Mouse (Mus musculus) heart, embryonic 11.5 days (tissue): ENCODE data around the gene Tbcel. TPM values are rescaled to one million over a fixed set of nuclear protein-coding genes. Genes with fewer than 3 reads are reported as not detected.

ENCODE experiments used
- ATAC-seq: fragments of 200-750 bp; cut with Nextera tagmentation; replicated peaks from 2 replicates; pipeline ENCODE4 v1.8.0; 2017; ENCODE audit warnings: moderate library complexity; ENCODE audit not compliant: insufficient number of reproducible peaks, low FRiP score, low TSS enrichment
- H3K27ac ChIP-seq: fragments of 300-500 bp; sonication (generic); 2 replicates; pipeline ENCODE4 v1.5.1; 2014; ENCODE audit warnings: mild to moderate bottlenecking, low read depth, low read length
- H3K27me3 ChIP-seq: fragments of 300-500 bp; sonication (generic); 2 replicates; pipeline ENCODE4 v1.6.1; 2014; ENCODE audit warnings: mild to moderate bottlenecking, low read length, mixed read lengths; ENCODE audit not compliant: control insufficient read depth, insufficient read depth
- H3K36me3 ChIP-seq: fragments of 300-500 bp; sonication (generic); 2 replicates; pipeline ENCODE4 v1.6.1; 2014; ENCODE audit warnings: mild to moderate bottlenecking, low read length, moderate library complexity, mixed read lengths; ENCODE audit not compliant: control insufficient read depth, insufficient read depth
- H3K4me1 ChIP-seq: fragments of 300-500 bp; sonication (generic); 2 replicates; pipeline ENCODE4 v1.6.1; 2014; ENCODE audit warnings: low read length; ENCODE audit not compliant: control insufficient read depth, insufficient read depth
- H3K4me2 ChIP-seq: fragments of 300-500 bp; sonication (generic); 2 replicates; pipeline ENCODE4 v1.6.1; 2014; ENCODE audit warnings: mild to moderate bottlenecking, moderate library complexity
- H3K4me3 ChIP-seq: fragments of 300-500 bp; sonication (generic); 2 replicates; pipeline ENCODE4 v1.5.1; 2014; ENCODE audit warnings: low read depth, low read length
- H3K9ac ChIP-seq: fragments of 300-500 bp; sonication (generic); 2 replicates; pipeline ENCODE4 v1.6.1; 2014; ENCODE audit warnings: mild to moderate bottlenecking, low read depth, low read length, moderate library complexity
- H3K9me3 ChIP-seq: fragments of 300-500 bp; sonication (generic); replicated peaks from 2 replicates; pipeline ENCODE4 v1.6.1; 2016; ENCODE audit warnings: low read length; ENCODE audit not compliant: control insufficient read depth
- WGBS: fragments of 180-500 bp; shearing (Covaris S2); extraction: QIAGEN DNeasy Blood & Tissue Kit; methylation state at CpG from one replicate; pipeline ENCODE4 v1.1.7; 2014; ENCODE audit not compliant: insufficient replicate concordance; 5-methylcytosine and 5-hydroxymethylcytosine counted together
- polyA plus RNA-seq: library from polyadenylated mRNA; unstranded; fragments of >200 nt; fragmentation: Nextera tagmentation; extraction: Ambion mirVana; gene quantifications from 2 replicates; pipeline ENCODE4 v1.2.1, GENCODE M21; 2014

The Tbcel gene
- polyA plus RNA-seq, 1 experiment from 2014 or later: 4.6 TPM

DNA sequence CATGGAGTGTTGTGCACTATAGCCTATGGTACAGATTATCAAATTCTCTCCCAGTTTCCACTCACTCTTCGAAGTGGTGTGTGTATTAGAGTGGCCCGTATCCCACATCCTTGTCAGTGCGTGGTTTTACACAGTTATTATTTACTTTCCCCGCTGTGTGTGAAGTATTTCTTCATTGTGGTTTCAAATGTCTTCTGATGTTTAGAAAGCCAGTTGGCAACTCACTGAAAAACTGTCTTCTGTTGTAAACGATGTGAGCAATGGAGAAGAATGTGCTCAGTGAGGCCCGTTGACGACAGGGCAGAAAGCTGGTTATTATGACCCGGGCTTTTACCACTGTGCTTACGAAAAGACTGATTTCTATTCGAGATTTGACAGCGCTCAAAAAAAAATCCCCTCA lies 3.0 kb downstream of the Tbcel start:
- no peaks in the 10 kb centered on the region for H3K9me3 ChIP-seq
- no peaks in the 10 kb centered on the region for H3K36me3 ChIP-seq
- H3K27ac ChIP-seq: no peak overlapping the region
- no peak overlapping the region for H3K9ac ChIP-seq
- H3K4me3 ChIP-seq: no peak overlapping the region
- H3K4me1 ChIP-seq: no peaks in the 10 kb centered on the region
- WGBS: 76% methylated on average over 11 of the region's 11 CpGs
- no peak for ATAC-seq
- no peaks in the 10 kb centered on the region for H3K27me3 ChIP-seq
- H3K4me2 ChIP-seq: no peak overlapping the region

DNA sequence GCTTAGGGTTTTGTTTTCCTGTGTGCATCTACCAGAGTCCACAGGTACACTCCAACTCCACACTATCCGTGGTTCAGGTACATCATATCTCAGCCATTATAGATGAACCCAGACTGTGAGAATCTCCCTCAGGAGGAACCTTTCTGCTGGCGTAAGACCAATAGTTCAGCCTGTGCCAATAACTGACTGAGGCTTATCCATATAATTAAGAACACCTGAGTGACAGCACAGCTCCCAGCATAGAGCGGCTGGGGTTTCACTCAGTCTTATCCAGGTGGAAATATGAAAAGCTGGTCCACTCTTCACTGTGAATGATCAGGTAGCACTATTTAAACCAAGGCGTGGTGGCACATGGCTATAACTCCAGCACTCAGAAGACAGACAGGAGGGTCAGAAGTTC lies 3.9 kb downstream of the Tbcel start:
- 71% methylated on average over 4 of the region's 4 CpGs for WGBS
- no peak overlapping the region for H3K4me3 ChIP-seq
- H3K4me2 ChIP-seq: no peak overlapping the region
- no peak for ATAC-seq
- H3K9ac ChIP-seq: no peak overlapping the region
- H3K4me1 ChIP-seq: no peaks in the 10 kb centered on the region
- H3K27me3 ChIP-seq: no peaks in the 10 kb centered on the region
- H3K36me3 ChIP-seq: no peaks in the 10 kb centered on the region
- H3K9me3 ChIP-seq: no peaks in the 10 kb centered on the region
- no peak overlapping the region for H3K27ac ChIP-seq

DNA sequence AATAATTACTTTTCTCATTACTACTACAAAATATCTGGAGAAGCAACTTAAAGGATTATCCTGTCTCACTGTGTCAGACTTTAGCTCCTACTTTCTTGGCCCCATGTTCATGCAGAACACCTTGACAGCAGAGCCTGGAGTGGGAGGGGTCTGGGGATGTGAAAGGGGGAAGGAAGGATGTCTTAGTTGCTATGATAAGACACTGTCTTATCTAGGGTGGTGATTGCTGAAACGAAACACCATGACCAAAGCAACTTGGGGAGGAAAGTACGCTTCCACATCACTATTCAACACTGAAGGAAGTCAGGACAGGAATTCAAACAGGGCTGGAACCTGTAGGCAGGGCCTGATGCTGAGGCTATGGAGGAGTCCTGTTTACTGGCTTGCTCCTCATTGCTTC lies 11.3 kb downstream of the Tbcel start:
- no peaks in the 10 kb centered on the region for H3K36me3 ChIP-seq
- no peak overlapping the region for H3K4me3 ChIP-seq
- 47% methylated on average over 2 of the region's 2 CpGs for WGBS
- H3K27me3 ChIP-seq: no peaks in the 10 kb centered on the region
- H3K4me1 ChIP-seq: no peaks in the 10 kb centered on the region
- no peak overlapping the region for H3K9ac ChIP-seq
- no peak overlapping the region for H3K27ac ChIP-seq
- no peak for ATAC-seq
- no peak overlapping the region for H3K4me2 ChIP-seq
- peaks cover 2% of the 10 kb centered on the region; the same call in 1 of the 2 replicates for H3K9me3 ChIP-seq

GRCm38 (mm10) chr9:42491780-42492179 lies 15.8 kb downstream of the Tbcel start:
- no peaks in the 10 kb centered on the region for H3K4me1 ChIP-seq
- H3K9ac ChIP-seq: no peak overlapping the region
- peaks cover under 1% of the 10 kb centered on the region; the same call in 1 of the 2 replicates for H3K9me3 ChIP-seq
- H3K4me3 ChIP-seq: no peak overlapping the region
- H3K27me3 ChIP-seq: no peaks in the 10 kb centered on the region
- H3K27ac ChIP-seq: no peak overlapping the region
- no peaks in the 10 kb centered on the region for H3K36me3 ChIP-seq
- no peak for ATAC-seq
- 80% methylated on average over 9 of the region's 9 CpGs for WGBS
- H3K4me2 ChIP-seq: no peak overlapping the region

DNA sequence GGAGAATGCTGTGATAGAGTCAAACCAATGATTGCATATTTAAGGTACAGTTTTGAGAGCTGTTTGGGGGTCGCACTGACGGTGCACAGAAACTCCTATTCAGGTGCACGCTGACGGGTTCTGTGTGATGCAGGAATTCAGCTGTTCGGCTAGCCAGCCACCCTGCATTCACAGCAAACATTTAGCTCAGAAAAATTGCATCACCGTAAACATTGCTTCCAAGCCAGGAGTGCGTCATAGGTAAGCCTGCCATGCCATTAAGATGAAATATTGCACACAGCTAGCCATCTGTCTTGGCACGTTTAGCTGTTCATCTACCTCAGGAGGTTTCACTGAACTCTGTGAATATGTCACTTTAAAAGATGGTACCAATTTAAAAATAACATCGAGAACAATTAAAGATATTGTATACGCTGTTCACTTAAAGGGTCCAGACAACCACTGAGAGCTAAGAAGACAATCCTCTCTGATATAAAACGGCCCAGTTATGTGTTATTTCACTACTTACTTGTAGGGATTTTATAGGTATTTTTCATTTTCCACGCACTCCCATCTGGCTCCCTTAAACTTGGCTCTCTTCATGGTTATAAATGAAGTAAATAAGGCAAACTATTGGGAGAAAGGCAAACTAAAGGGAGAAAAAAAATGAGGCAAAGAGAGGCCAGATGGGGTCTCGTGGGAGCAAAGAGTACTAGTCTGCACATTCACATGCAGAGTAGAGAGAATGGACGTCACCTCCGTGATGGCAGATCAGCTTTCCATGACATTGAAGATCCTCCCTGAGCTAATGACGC lies 16.8 kb downstream of the Tbcel start:
- 80% methylated on average over 16 of the region's 16 CpGs for WGBS
- Histone ChIP-seq H3K27me3 (no peaks in the 10 kb centered on the region), H3K4me3 (no peak overlapping the region)

DNA sequence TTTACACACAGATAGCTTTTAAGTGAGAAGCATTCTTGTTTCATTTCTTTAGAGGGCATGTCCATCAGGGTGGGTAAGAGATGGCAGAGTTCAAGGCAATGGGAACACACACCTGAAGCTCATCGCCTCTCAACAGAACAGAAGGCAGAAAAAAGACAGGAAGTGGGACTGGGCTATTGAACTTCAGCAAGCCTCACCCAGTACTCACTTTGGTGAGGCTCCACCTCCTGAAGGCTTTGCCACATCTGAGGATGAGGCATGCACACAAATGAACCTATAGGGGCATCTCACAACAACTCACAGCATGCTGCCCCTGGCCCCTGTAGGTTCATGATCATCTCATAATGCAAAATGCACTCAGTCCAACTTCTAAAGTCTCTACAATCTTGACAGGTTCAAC lies 19.5 kb downstream of the Tbcel start:
- H3K9ac ChIP-seq: no peak overlapping the region
- no peaks in the 10 kb centered on the region for H3K9me3 ChIP-seq
- H3K27me3 ChIP-seq: no peaks in the 10 kb centered on the region
- ATAC-seq: no peak
- 86% methylated on average over 1 of the region's 1 CpGs for WGBS
- H3K4me1 ChIP-seq: no peaks in the 10 kb centered on the region
- H3K36me3 ChIP-seq: no peaks in the 10 kb centered on the region
- H3K27ac ChIP-seq: no peak overlapping the region
- no peak overlapping the region for H3K4me2 ChIP-seq
- H3K4me3 ChIP-seq: no peak overlapping the region

More for the DNA sequence above, 16.8 kb downstream of the Tbcel start:
- no peak overlapping the region for H3K4me2 ChIP-seq
- H3K9ac ChIP-seq: no peak overlapping the region
- no peak for ATAC-seq
- H3K27ac ChIP-seq: no peak overlapping the region
- H3K4me1 ChIP-seq: no peaks in the 10 kb centered on the region
- no peaks in the 10 kb centered on the region for H3K9me3 ChIP-seq
- H3K36me3 ChIP-seq: no peaks in the 10 kb centered on the region

GRCm38 (mm10) chr9:42486913-42487312 lies 20.7 kb downstream of the Tbcel start:
- no peak overlapping the region for H3K4me2 ChIP-seq
- 55% methylated on average over 4 of the region's 4 CpGs for WGBS
- H3K36me3 ChIP-seq: no peaks in the 10 kb centered on the region
- H3K9me3 ChIP-seq: no peaks in the 10 kb centered on the region
- H3K4me3 ChIP-seq: no peak overlapping the region
- no peaks in the 10 kb centered on the region for H3K4me1 ChIP-seq
- H3K27me3 ChIP-seq: no peaks in the 10 kb centered on the region
- no peak for ATAC-seq
- no peak overlapping the region for H3K27ac ChIP-seq
- H3K9ac ChIP-seq: no peak overlapping the region

- no peak overlapping the region for H3K9ac ChIP-seq
- H3K4me2 ChIP-seq: no peak overlapping the region
- no peaks in the 10 kb centered on the region for H3K9me3 ChIP-seq
- no peaks in the 10 kb centered on the region for H3K4me1 ChIP-seq
- no peak overlapping the region for H3K27ac ChIP-seq
- 87% methylated on average over 1 of the region's 1 CpGs for WGBS
- no peak overlapping the region for H3K4me3 ChIP-seq
- no peaks in the 10 kb centered on the region for H3K27me3 ChIP-seq
- no peak for ATAC-seq
- H3K36me3 ChIP-seq: no peaks in the 10 kb centered on the region
These were observed 22.9 kb downstream of the Tbcel start for GRCm38 (mm10) chr9:42484667-42485066.

- no peak overlapping the region for H3K4me3 ChIP-seq
- no peaks in the 10 kb centered on the region for H3K4me1 ChIP-seq
- H3K36me3 ChIP-seq: no peaks in the 10 kb centered on the region
- no peak overlapping the region for H3K9ac ChIP-seq
- H3K9me3 ChIP-seq: no peaks in the 10 kb centered on the region
- 87% methylated on average over 1 of the region's 1 CpGs for WGBS
- no peaks in the 10 kb centered on the region for H3K27me3 ChIP-seq
- ATAC-seq: no peak
- H3K4me2 ChIP-seq: no peak overlapping the region
- H3K27ac ChIP-seq: no peak overlapping the region
These were observed 24.7 kb downstream of the Tbcel start for GRCm38 (mm10) chr9:42482944-42483343.
